Mouse (Mus musculus): Measurements from ENCODE around the gene Rab40c. TPM values are rescaled to one million over a fixed set of nuclear protein-coding genes. Genes with fewer than 3 reads are reported as not detected.
A peak's percentile ranks its signal among the peaks of the same experiment; 100 is the strongest.

Rab40c gene
- polyA plus RNA-seq, 1 experiment from 2014 or later, result 24.3 TPM

- H3K4me2 ChIP-seq (ENCODE audit: low read depth, low read length), result no peak overlapping the region
- ATAC-seq, result no peak
- no peaks in the 10 kb centered on the region for H3K27me3 ChIP-seq (replicated peaks; ENCODE audit: control insufficient read depth, insufficient read depth, low read length)
- H3K9me3 ChIP-seq (ENCODE audit: control insufficient read depth, low read length), result no peaks in the 10 kb centered on the region
- H3K4me1 ChIP-seq (ENCODE audit: control insufficient read depth, insufficient read depth, low read length), result peaks cover 31% of the 10 kb centered on the region
- no peak overlapping the region for H3K27ac ChIP-seq (ENCODE audit: low read length)
- no peak overlapping the region for H3K4me3 ChIP-seq (ENCODE audit: low read length)
- H3K36me3 ChIP-seq (ENCODE audit: control insufficient read depth, insufficient read depth, low read length), result no peaks in the 10 kb centered on the region
- H3K9ac ChIP-seq (ENCODE audit: low read depth, low read length), result no peak overlapping the region
- 67% methylated on average over 4 of the region's 4 CpGs for WGBS
These were observed 5.2 kb downstream of the Rab40c start for GRCm38 (mm10) chr17:25914295-25914694.

GRCm38 (mm10) chr17:25913877-25914275 lies 5.7 kb downstream of the Rab40c start:
- Histone ChIP-seq H3K9ac (ENCODE audit: low read depth, low read length) (no peak overlapping the region), H3K4me2 (ENCODE audit: low read depth, low read length) (no peak overlapping the region), H3K4me3 (ENCODE audit: low read length) (no peak overlapping the region), H3K36me3 (ENCODE audit: control insufficient read depth, insufficient read depth, low read length) (no peaks in the 10 kb centered on the region), H3K27me3 (replicated peaks; ENCODE audit: control insufficient read depth, insufficient read depth, low read length) (no peaks in the 10 kb centered on the region), H3K4me1 (ENCODE audit: control insufficient read depth, insufficient read depth, low read length) (peaks cover 31% of the 10 kb centered on the region), H3K9me3 (ENCODE audit: control insufficient read depth, low read length) (no peaks in the 10 kb centered on the region), H3K27ac (ENCODE audit: low read length) (peak overlapping the region; percentile 11; the same call in 1 of the 2 replicates)
- no peak for ATAC-seq
- WGBS, result 77% methylated on average over 1 of the region's 1 CpGs

GRCm38 (mm10) chr17:25913186-25913876 lies 6.2 kb downstream of the Rab40c start:
- H3K27me3 ChIP-seq (replicated peaks; ENCODE audit: control insufficient read depth, insufficient read depth, low read length), result no peaks in the 10 kb centered on the region
- H3K36me3 ChIP-seq (ENCODE audit: control insufficient read depth, insufficient read depth, low read length), result no peaks in the 10 kb centered on the region
- peak overlapping the region; percentile 11 for H3K27ac ChIP-seq (ENCODE audit: low read length)
- H3K9ac ChIP-seq (ENCODE audit: low read depth, low read length), result no peak overlapping the region
- peaks cover 28% of the 10 kb centered on the region for H3K4me1 ChIP-seq (ENCODE audit: control insufficient read depth, insufficient read depth, low read length)
- WGBS, result 75% methylated on average over 14 of the region's 14 CpGs
- no peaks in the 10 kb centered on the region for H3K9me3 ChIP-seq (ENCODE audit: control insufficient read depth, low read length)
- H3K4me3 ChIP-seq (ENCODE audit: low read length), result no peak overlapping the region
- H3K4me2 ChIP-seq (ENCODE audit: low read depth, low read length), result no peak overlapping the region; the same call in 1 of the 2 replicates
- ATAC-seq, result no peak

- no peaks in the 10 kb centered on the region for H3K36me3 ChIP-seq (ENCODE audit: control insufficient read depth, insufficient read depth, low read length)
- H3K4me3 ChIP-seq (ENCODE audit: low read length), result no peak overlapping the region
- H3K9ac ChIP-seq (ENCODE audit: low read depth, low read length), result no peak overlapping the region
- no peak overlapping the region for H3K4me2 ChIP-seq (ENCODE audit: low read depth, low read length)
- no peak overlapping the region for H3K27ac ChIP-seq (ENCODE audit: low read length)
- 85% methylated on average over 4 of the region's 4 CpGs for WGBS
- H3K27me3 ChIP-seq (replicated peaks; ENCODE audit: control insufficient read depth, insufficient read depth, low read length), result no peaks in the 10 kb centered on the region
- ATAC-seq, result no peak
- H3K4me1 ChIP-seq (ENCODE audit: control insufficient read depth, insufficient read depth, low read length), result peaks cover 13% of the 10 kb centered on the region
- no peaks in the 10 kb centered on the region for H3K9me3 ChIP-seq (ENCODE audit: control insufficient read depth, low read length)
These were observed 7.7 kb downstream of the Rab40c start for GRCm38 (mm10) chr17:25911816-25912215.

- H3K4me1 ChIP-seq (ENCODE audit: control insufficient read depth, insufficient read depth, low read length), result peaks cover 3% of the 10 kb centered on the region; the same call in 1 of the 2 replicates
- H3K9me3 ChIP-seq (ENCODE audit: control insufficient read depth, low read length), result no peaks in the 10 kb centered on the region
- ATAC-seq, result no peak
- no peak overlapping the region for H3K4me3 ChIP-seq (ENCODE audit: low read length)
- WGBS, result 88% methylated on average over 2 of the region's 2 CpGs
- H3K36me3 ChIP-seq (ENCODE audit: control insufficient read depth, insufficient read depth, low read length), result no peaks in the 10 kb centered on the region
- H3K9ac ChIP-seq (ENCODE audit: low read depth, low read length), result no peak overlapping the region
- H3K4me2 ChIP-seq (ENCODE audit: low read depth, low read length), result no peak overlapping the region
- H3K27me3 ChIP-seq (replicated peaks; ENCODE audit: control insufficient read depth, insufficient read depth, low read length), result no peaks in the 10 kb centered on the region
- no peak overlapping the region for H3K27ac ChIP-seq (ENCODE audit: low read length)
These were observed 11.9 kb downstream of the Rab40c start for GRCm38 (mm10) chr17:25907640-25908039.

GRCm38 (mm10) chr17:25903061-25903460 lies 16.5 kb downstream of the Rab40c start:
- Histone ChIP-seq H3K9me3 (ENCODE audit: control insufficient read depth, low read length) (no peaks in the 10 kb centered on the region), H3K36me3 (ENCODE audit: control insufficient read depth, insufficient read depth, low read length) (0 out of 2 replicates have a peak, but pooled peaks cover 5% of the 10 kb centered on the region), H3K27me3 (replicated peaks; ENCODE audit: control insufficient read depth, insufficient read depth, low read length) (no peaks in the 10 kb centered on the region), H3K4me3 (ENCODE audit: low read length) (no peak overlapping the region), H3K4me2 (ENCODE audit: low read depth, low read length) (no peak overlapping the region), H3K4me1 (ENCODE audit: control insufficient read depth, insufficient read depth, low read length) (no peaks in the 10 kb centered on the region), H3K27ac (ENCODE audit: low read length) (no peak overlapping the region), H3K9ac (ENCODE audit: low read depth, low read length) (no peak overlapping the region)
- 84% methylated on average over 3 of the region's 3 CpGs for WGBS
- no peak for ATAC-seq

- ATAC-seq, result no peak
- 97% methylated on average over 1 of the region's 1 CpGs for WGBS
- no peaks in the 10 kb centered on the region for H3K4me1 ChIP-seq (ENCODE audit: control insufficient read depth, insufficient read depth, low read length)
These were observed 19.3 kb downstream of the Rab40c start for GRCm38 (mm10) chr17:25900193-25900592.

GRCm38 (mm10) chr17:25895891-25896290 lies 23.6 kb downstream of the Rab40c start:
- Histone ChIP-seq H3K4me2 (ENCODE audit: low read depth, low read length) (no peak overlapping the region), H3K4me3 (ENCODE audit: low read length) (no peak overlapping the region), H3K27ac (ENCODE audit: low read length) (no peak overlapping the region), H3K36me3 (ENCODE audit: control insufficient read depth, insufficient read depth, low read length) (0 out of 2 replicates have a peak, but pooled peaks cover 5% of the 10 kb centered on the region), H3K27me3 (replicated peaks; ENCODE audit: control insufficient read depth, insufficient read depth, low read length) (no peaks in the 10 kb centered on the region), H3K9me3 (ENCODE audit: control insufficient read depth, low read length) (no peaks in the 10 kb centered on the region), H3K4me1 (ENCODE audit: control insufficient read depth, insufficient read depth, low read length) (no peaks in the 10 kb centered on the region), H3K9ac (ENCODE audit: low read depth, low read length) (no peak overlapping the region)
- no peak for ATAC-seq
- 73% methylated on average over 12 of the region's 12 CpGs for WGBS

More at GRCm38 (mm10) chr17:25900193-25900592, 19.3 kb downstream of the Rab40c start:
- no peak overlapping the region for H3K9ac ChIP-seq (ENCODE audit: low read depth, low read length)
- no peaks in the 10 kb centered on the region for H3K27me3 ChIP-seq (replicated peaks; ENCODE audit: control insufficient read depth, insufficient read depth, low read length)
- H3K27ac ChIP-seq (ENCODE audit: low read length), result no peak overlapping the region
- no peak overlapping the region for H3K4me2 ChIP-seq (ENCODE audit: low read depth, low read length)
- no peak overlapping the region for H3K4me3 ChIP-seq (ENCODE audit: low read length)
- H3K9me3 ChIP-seq (ENCODE audit: control insufficient read depth, low read length), result no peaks in the 10 kb centered on the region
- H3K36me3 ChIP-seq (ENCODE audit: control insufficient read depth, insufficient read depth, low read length), result 0 out of 2 replicates have a peak, but pooled peaks cover 5% of the 10 kb centered on the region

GRCm38 (mm10) chr17:25895415-25895814 lies 24.1 kb downstream of the Rab40c start:
- Histone ChIP-seq H3K4me3 (ENCODE audit: low read length) (no peak overlapping the region), H3K27ac (ENCODE audit: low read length) (no peak overlapping the region), H3K4me2 (ENCODE audit: low read depth, low read length) (no peak overlapping the region), H3K27me3 (replicated peaks; ENCODE audit: control insufficient read depth, insufficient read depth, low read length) (no peaks in the 10 kb centered on the region), H3K36me3 (ENCODE audit: control insufficient read depth, insufficient read depth, low read length) (0 out of 2 replicates have a peak, but pooled peaks cover 3% of the 10 kb centered on the region), H3K9ac (ENCODE audit: low read depth, low read length) (no peak overlapping the region), H3K9me3 (ENCODE audit: control insufficient read depth, low read length) (no peaks in the 10 kb centered on the region), H3K4me1 (ENCODE audit: control insufficient read depth, insufficient read depth, low read length) (no peaks in the 10 kb centered on the region)
- no peak for ATAC-seq
- 51% methylated on average over 2 of the region's 2 CpGs for WGBS
